Mouse (Mus musculus): ENCODE results near the gene Mbtd1. TPM values are rescaled to one million over a fixed set of nuclear protein-coding genes. Genes with fewer than 3 reads are reported as not detected.
A peak's percentile ranks its signal among the peaks of the same experiment; 100 is the strongest.
"Not testable (repeated sequence)": the region's sequence is repeated elsewhere in the genome, so short reads cannot be mapped to it uniquely, and the experiment has no call there.

Gene Mbtd1
- polyA plus RNA-seq, 1 experiment, result 25.9 TPM

- H3K4me3 ChIP-seq (ENCODE audit: insufficient read depth, low read length), result peak overlapping the region; percentile 97
- H3K4me1 ChIP-seq (ENCODE audit: control insufficient read depth, insufficient read depth, low read length), result peaks cover 3% of the 10 kb centered on the region
- TF ChIP-seq POLR2A (IDR thresholded peaks at IDR 0.05; ENCODE audit: borderline replicate concordance, low read depth, low read length) (no peak), CTCF (IDR thresholded peaks at IDR 0.05; ENCODE audit: low read depth, low read length) (no peak)
- peak overlapping the region; percentile 67 for H3K27ac ChIP-seq (ENCODE audit: insufficient read depth, low read depth, low read length)
Observed at GRCm38 (mm10) chr11:93884901-93885571, 616 bp upstream of the Mbtd1 start.

DNA sequence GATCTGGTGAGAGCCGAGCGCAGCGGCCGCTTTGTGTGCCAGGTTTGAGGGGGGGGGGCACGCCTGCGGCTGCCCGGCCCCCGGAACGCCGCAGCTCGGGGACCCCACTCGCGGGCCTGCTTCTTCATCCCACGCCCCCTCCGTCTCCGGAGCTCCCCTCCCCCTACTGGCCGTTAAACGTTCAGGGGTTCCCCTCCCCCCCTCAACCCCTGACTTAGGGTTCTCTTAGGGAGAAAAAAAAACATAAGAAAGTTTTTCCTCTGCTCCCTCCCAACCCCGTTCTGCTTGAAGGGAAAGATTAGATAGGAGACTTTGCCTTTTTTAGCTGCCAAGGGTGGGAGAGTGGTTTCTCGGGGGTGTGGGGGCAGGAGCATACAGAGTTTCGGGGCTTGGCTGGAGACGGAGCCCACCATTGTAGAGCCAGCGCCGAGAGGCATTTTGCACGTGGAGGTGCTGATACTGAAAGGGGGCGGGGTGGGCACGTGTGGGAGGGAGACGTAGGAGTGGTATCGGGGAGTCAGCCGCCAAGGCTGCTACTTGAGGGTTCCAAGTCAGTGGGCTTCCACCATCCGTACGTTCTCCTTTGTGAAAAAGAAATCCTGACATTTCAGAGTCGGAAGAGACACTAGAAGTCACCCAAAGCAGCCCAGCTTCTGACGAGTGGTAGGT, 893 bp downstream of the Mbtd1 start:
- TF ChIP-seq CTCF (IDR thresholded peaks at IDR 0.05; ENCODE audit: low read depth, low read length) (no peak), POLR2A (IDR thresholded peaks at IDR 0.05; ENCODE audit: borderline replicate concordance, low read depth, low read length) (no peak)
- Histone ChIP-seq H3K4me1 (ENCODE audit: control insufficient read depth, insufficient read depth, low read length) (peaks cover 3% of the 10 kb centered on the region), H3K4me3 (ENCODE audit: insufficient read depth, low read length) (peak overlapping the region; percentile 56), H3K27ac (ENCODE audit: insufficient read depth, low read depth, low read length) (peak overlapping the region; percentile 75)

- peaks cover 3% of the 10 kb centered on the region for H3K4me1 ChIP-seq (ENCODE audit: control insufficient read depth, insufficient read depth, low read length)
- H3K27ac ChIP-seq (ENCODE audit: insufficient read depth, low read depth, low read length), result peak overlapping the region; percentile 75
- TF ChIP-seq POLR2A (IDR thresholded peaks at IDR 0.05; ENCODE audit: borderline replicate concordance, low read depth, low read length), result no peak
- no peak for TF ChIP-seq CTCF (IDR thresholded peaks at IDR 0.05; ENCODE audit: low read depth, low read length)
Observed at GRCm38 (mm10) chr11:93887080-93887447, 1.4 kb downstream of the Mbtd1 start.

DNA sequence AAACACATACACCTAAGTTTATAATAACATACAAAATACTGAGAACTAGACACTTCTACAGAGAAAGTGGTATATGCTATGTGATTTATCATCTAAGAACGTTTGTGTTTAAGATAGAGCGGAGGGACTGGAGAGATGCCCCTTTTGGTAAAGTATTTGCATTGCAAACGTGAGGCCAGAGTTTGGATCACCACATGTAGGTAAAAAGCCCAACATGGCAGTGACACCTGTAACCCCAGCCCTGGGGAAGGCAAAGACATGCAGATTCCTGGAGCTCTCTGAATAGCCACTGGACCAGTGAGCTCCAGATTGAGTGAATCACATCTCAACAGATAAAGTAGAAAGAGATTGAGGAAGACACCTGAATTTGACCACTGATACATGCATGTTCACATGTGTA, 12.1 kb downstream of the Mbtd1 start:
- Histone ChIP-seq H3K27ac (ENCODE audit: insufficient read depth, low read depth, low read length) (no peak overlapping the region), H3K4me3 (ENCODE audit: insufficient read depth, low read length) (no peak overlapping the region), H3K4me1 (ENCODE audit: control insufficient read depth, insufficient read depth, low read length) (no peaks in the 10 kb centered on the region)
- no peak for TF ChIP-seq CTCF (IDR thresholded peaks at IDR 0.05; ENCODE audit: low read depth, low read length)

More at GRCm38 (mm10) chr11:93887080-93887447, 1.4 kb downstream of the Mbtd1 start:
- peak overlapping the region; percentile 56 for H3K4me3 ChIP-seq (ENCODE audit: insufficient read depth, low read length)

GRCm38 (mm10) chr11:93906834-93907233, 21.2 kb downstream of the Mbtd1 start:
- Histone ChIP-seq H3K4me3 (ENCODE audit: insufficient read depth, low read length) (no peak overlapping the region), H3K4me1 (ENCODE audit: control insufficient read depth, insufficient read depth, low read length) (no peaks in the 10 kb centered on the region), H3K27ac (ENCODE audit: insufficient read depth, low read depth, low read length) (no peak overlapping the region)
- no peak for TF ChIP-seq CTCF (IDR thresholded peaks at IDR 0.05; ENCODE audit: low read depth, low read length)
- no peak for TF ChIP-seq POLR2A (IDR thresholded peaks at IDR 0.05; ENCODE audit: borderline replicate concordance, low read depth, low read length)

DNA sequence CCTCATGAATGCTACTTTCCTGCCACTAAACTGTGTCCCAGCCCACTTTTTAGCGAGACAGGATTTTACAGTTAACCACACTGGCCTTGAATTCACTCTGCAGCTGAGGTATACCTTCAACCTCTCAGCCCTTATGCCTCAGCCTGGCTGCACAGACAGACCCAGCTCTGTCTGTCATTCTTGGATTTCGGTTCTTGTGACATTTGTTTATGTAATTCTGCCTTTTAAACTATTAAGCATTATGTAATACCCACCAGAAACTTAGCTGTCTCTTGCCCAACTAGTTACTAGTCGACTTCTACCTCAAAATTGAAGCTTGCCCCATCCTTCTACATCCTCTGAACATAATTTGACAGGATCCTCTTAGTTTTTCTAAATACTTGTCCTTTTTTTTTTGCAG, 22.2 kb downstream of the Mbtd1 start:
- no peak overlapping the region for H3K4me3 ChIP-seq (ENCODE audit: insufficient read depth, low read length)
- TF ChIP-seq CTCF (IDR thresholded peaks at IDR 0.05; ENCODE audit: low read depth, low read length), result no peak
- no peaks in the 10 kb centered on the region for H3K4me1 ChIP-seq (ENCODE audit: control insufficient read depth, insufficient read depth, low read length)
- no peak overlapping the region for H3K27ac ChIP-seq (ENCODE audit: insufficient read depth, low read depth, low read length)

GRCm38 (mm10) chr11:93908829-93909228, 23.2 kb downstream of the Mbtd1 start:
- H3K4me1 ChIP-seq (ENCODE audit: control insufficient read depth, insufficient read depth, low read length), result no peaks in the 10 kb centered on the region
- H3K4me3 ChIP-seq (ENCODE audit: insufficient read depth, low read length), result no peak overlapping the region
- no peak overlapping the region for H3K27ac ChIP-seq (ENCODE audit: insufficient read depth, low read depth, low read length)
- TF ChIP-seq POLR2A (IDR thresholded peaks at IDR 0.05; ENCODE audit: borderline replicate concordance, low read depth, low read length) (no peak), CTCF (IDR thresholded peaks at IDR 0.05; ENCODE audit: low read depth, low read length) (no peak)

DNA sequence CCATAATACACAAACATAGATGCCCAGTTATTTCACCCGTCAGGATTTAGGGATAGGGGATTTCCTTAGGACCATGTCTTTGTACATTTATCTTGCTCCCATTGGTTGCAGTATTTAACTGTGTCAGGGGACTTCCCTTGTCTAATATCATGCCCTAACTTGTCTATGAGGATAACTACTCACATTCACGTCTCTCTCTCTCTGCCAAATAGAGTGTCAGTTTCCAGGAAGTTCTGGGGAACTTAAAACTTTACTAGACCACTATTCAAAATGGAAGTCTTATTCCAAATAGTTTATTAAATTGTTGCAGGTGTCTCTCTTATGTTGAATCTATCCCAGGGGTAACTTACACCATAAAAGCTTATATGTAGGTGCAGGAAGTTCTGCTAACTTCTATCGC, 26.0 kb downstream of the Mbtd1 start:
- no peak for TF ChIP-seq POLR2A (IDR thresholded peaks at IDR 0.05; ENCODE audit: borderline replicate concordance, low read depth, low read length)
- TF ChIP-seq CTCF (IDR thresholded peaks at IDR 0.05; ENCODE audit: low read depth, low read length), result no peak
- H3K4me3 ChIP-seq (ENCODE audit: insufficient read depth, low read length), result no peak overlapping the region
- no peak overlapping the region for H3K27ac ChIP-seq (ENCODE audit: insufficient read depth, low read depth, low read length)
- no peaks in the 10 kb centered on the region for H3K4me1 ChIP-seq (ENCODE audit: control insufficient read depth, insufficient read depth, low read length)

GRCm38 (mm10) chr11:93915019-93915418, 29.4 kb downstream of the Mbtd1 start:
- not testable (repeated sequence) for H3K4me1 ChIP-seq (ENCODE audit: control insufficient read depth, insufficient read depth, low read length); H3K4me3 ChIP-seq (ENCODE audit: insufficient read depth, low read length); H3K27ac ChIP-seq (ENCODE audit: insufficient read depth, low read depth, low read length)

- Histone ChIP-seq H3K4me1 (ENCODE audit: control insufficient read depth, insufficient read depth, low read length) (no peaks in the 10 kb centered on the region), H3K27ac (ENCODE audit: insufficient read depth, low read depth, low read length) (no peak overlapping the region), H3K4me3 (ENCODE audit: insufficient read depth, low read length) (no peak overlapping the region)
- TF ChIP-seq POLR2A (IDR thresholded peaks at IDR 0.05; ENCODE audit: borderline replicate concordance, low read depth, low read length) (no peak), CTCF (IDR thresholded peaks at IDR 0.05; ENCODE audit: low read depth, low read length) (no peak)
Observed at GRCm38 (mm10) chr11:93929106-93929505, 43.5 kb downstream of the Mbtd1 start.
